Mouse (Mus musculus): Measurements from ENCODE around the gene Lgals2.

GRCm38 (mm10) chr15:78830742-78831719 lies 24.3 kb downstream of the Lgals2 start:
- no peak for TF ChIP-seq EP300 (IDR thresholded peaks at IDR 0.05; ENCODE audit: low read depth)
- peak; percentile 15; the same call in 1 of the 2 replicates for TF ChIP-seq CTCF (IDR thresholded peaks at IDR 0.05; ENCODE audit: low read depth)
